Mouse (Mus musculus) liver (tissue): ENCODE data around the gene Serf2.

Experiments
- DNase-seq: peaks from one replicate; pipeline ENCODE4 v3.0.0-alpha.2; 2020; ENCODE audit warnings: mixed read lengths

Gene Serf2

DNA sequence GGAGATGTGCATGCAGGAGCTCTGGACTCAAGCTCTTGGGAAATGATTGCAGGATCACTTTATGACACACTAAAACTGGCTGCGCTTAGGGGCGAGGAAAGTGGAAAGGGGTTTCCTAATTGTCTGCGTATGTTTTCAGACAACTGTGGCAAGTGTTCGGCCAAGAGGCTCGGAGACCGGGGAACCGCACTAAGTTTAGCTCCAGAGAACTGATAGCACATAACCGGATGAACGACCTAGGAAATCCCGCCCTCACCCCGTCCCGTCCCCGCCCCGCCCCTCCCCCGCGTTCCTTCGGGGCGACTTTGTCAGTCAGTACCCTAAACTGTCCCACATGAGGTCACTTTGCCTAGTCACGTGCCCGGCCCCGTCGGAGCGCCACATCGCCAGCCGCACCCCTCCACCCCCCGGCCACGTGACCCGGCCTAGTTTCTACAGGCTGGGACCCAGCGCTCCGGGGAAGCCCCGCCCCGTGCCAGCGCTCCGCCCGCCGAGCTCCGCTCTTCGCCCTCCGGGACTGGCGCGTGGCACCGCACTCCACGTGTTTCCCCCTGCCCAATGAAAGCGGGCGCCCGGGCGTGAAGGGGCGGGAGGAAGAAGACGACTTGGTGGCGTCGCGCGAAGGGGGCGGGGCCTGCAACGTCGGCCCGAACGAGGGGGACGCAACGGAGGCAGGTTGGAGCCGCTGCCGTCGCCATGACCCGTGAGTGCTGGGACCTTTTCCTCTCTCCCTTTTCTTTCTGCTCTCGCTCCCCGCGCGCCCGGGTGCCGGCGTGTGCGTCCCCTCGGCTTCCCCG lies at the start of gene Serf2:
Gene Serf2 (plus strand): TSS at position 457 of the 797 bp plus-strand sequence.
- DNase-seq = peak; percentile 100

DNA sequence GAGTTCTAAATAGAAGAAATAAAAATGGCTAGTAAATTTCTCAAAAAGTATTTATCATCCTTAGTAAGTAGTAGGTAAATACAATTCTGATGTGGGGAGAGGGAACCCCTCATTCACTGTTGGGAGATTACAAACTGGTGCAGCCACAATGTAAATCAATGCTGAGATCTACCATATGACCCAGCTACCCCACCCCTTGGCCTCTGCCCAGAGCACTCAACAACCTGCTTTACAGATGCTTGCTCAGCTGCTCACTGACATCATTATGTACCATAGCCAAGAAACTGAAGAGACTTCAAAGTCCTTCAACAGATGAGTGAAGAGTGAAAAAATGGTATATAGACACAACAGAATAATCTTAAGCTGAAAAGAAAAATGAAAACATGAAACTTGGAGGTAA lies 45.7 kb upstream of the Serf2 start:
- DNase-seq = no peak

DNA sequence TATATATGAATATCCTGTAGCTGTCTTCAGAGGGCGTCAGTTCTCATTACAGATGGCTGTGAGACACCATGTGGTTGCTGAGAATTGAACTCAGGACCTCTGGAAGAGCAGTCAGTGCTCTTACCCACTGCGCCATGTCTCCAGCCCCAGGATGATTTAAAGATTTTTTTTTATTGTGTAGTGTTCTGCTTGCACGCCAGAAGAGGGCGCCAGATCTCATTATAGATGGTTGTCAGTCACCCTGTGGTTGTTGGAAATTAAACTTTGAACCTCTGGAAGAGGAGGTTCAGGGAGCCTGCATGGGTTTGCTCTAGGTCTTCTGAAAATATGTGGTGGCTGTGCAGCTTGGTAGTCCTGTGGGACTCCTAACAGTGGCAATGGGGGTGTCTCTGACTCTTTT lies 40.8 kb upstream of the Serf2 start:
- DNase-seq = peak; percentile 72

DNA sequence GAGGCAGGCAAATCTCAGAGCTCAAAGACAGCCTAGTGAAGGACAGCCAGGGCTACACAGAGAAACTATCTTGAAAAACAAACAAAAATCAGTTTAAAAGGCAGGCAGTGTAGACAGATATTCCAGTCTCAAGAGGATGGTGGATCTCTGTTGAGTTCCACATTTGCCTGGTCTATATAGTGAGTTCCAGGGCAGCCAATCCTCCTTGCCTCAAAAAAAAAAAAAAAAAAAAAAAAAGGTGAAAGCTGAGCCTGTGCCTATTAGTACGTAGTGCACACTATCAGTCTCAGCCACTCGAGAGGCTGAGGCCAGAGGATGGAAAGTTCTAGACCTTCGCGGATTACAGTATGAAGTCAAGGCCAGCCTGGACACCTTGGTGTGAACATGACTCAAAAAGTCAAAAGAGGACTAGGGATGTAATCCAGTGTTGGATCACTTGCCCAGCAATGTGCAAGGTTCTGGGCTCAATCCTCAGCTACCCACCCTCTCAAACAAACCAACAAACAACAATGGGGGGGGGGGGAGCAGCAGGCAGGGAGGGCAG lies 36.1 kb upstream of the Serf2 start:
- peak; percentile 46 for DNase-seq

DNA sequence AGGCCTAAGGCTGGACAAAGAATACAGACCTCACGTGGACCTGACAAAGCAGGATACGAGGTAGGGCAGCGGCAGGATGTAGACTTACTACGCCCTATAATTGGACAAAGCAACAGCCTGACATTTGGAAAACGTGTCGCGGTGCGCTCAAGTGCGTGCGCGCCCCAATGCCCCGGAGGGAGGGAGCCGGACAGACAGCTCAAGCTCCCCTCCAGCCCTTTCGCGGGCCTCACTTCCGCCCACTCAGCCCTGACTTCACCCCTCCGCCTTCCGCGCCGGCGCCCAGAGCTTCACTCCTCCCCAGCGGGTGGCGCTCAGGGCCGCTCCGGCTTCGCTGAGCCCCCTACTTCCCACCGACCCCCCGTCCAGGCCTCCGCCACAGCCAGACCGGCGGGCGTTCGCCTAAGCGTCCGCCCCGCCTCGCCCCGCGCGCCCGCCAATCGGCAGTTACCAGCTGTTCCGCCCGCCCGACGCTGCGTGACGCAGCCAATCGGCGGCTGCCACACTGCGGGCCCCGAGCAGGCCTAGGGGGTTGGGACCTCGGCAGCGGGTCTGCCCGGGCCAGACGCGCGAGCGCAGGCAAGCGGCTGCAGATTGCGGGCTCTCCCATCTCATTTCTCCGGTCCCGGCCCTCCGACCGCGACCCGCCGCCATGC lies 35.5 kb upstream of the Serf2 start, which contains the start of the genes Pdia3 and Catsper2:
Gene Pdia3 (plus strand): TSS at position 389 of the 656 bp plus-strand sequence.
Gene Catsper2 (minus strand): TSS at position 406 of the 656 bp plus-strand sequence.
- DNase-seq = peak; percentile 97

GRCm38 (mm10) chr2:121414139-121414685 lies 34.8 kb upstream of the Serf2 start:
- peak; percentile 75 for DNase-seq

DNA sequence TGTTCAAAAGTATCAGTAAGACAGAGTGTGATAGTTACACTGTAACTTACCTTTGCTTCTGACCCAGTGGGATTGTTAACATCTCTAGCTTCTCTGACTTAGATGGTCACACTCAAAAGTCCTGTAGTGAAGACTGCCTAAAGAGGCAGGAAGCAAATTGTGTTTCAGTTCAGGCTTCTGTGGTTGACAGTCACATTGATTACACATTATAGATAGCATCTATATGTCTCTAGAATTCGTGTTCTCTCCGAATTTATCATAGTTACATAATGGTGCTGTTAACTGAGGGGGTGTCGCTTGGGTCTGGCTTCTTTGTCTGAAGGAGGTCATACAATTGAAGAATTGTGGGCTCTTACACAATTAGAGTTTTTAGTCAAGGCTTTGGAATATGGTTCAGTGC lies 33.9 kb upstream of the Serf2 start:
- DNase-seq = no peak

DNA sequence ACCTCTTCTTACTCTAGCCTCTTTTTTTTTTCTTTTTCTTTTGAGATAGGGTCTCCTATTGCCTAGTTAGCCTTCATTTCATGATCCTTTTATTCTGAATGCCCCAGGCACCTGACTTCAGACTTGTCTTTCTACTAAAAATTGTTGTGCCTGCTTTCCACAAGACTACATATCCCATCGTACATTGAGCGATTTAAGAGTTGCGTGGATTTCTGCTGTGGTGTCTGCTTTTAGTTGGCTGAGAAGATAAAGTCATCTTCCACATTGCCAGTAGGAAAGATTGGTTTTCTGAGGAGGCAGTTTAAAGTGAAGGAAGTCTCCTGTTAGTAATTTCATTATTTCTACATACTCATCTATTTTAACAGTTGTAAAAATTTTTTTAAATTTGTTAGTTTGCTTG lies 33.4 kb upstream of the Serf2 start:
- no peak for DNase-seq

DNA sequence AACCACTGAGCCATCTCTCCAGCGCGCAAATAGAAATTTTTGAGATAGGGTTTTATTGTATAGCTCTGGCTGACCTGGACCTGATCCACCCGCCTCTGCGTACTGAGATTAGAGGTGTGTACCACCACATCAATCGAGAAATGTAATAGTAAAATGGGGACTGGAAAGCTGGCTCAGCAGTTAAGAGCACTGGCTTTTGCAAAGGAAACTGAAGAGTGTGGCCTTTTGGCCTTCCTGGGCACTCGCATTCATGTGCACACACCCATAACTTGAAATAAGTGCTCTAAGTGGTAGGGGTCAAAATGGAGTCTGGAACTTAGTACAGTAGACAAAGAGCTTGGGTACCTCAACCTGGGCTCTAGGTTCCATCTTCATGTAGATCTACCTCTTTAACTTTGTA lies 32.6 kb upstream of the Serf2 start:
- DNase-seq = no peak

DNA sequence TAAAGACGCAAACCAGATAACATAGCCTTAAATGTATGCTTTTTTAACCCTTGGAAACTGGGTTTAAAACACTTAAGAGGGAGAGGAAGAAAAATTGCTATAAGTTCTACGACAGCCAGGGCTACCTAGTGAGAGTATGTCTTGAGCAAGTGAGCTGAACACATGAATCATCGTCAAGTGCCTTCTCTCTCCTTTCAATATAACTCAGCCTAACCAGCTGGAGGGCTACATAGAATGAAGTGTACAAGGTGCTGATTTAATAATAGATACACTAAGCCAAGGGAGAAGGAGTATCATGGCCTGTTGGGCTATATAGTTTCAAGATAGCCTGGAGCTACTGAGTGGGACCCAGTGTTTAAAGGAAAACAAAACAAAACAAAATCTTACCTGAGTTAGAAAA lies 30.5 kb upstream of the Serf2 start:
- no peak for DNase-seq

- DNase-seq = no peak
Measured at GRCm38 (mm10) chr2:121423166-121423565, 25.8 kb upstream of the Serf2 start.

GRCm38 (mm10) chr2:121425890-121426289 lies 23.1 kb upstream of the Serf2 start:
- no peak for DNase-seq

DNA sequence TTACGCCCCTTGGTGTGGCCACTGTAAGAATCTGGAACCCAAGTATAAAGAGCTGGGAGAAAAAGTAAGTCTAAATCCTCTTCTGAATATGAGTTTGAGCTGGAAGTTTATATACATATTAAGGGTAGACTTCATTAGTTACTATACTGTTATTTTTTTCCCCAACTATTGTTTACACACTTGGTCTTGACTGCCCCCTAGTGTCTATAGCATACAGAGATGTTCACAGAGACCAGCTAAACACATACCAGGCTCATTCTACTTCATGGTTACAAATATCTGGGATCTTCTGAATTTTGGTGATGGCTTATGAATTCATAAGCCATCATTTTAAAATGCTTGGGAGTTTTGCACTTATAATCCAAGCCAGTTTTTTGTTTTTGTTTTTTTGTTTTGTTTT lies 14.1 kb upstream of the Serf2 start:
- DNase-seq = no peak

- DNase-seq = no peak
Measured at GRCm38 (mm10) chr2:121439746-121440145, 9.2 kb upstream of the Serf2 start.

DNA sequence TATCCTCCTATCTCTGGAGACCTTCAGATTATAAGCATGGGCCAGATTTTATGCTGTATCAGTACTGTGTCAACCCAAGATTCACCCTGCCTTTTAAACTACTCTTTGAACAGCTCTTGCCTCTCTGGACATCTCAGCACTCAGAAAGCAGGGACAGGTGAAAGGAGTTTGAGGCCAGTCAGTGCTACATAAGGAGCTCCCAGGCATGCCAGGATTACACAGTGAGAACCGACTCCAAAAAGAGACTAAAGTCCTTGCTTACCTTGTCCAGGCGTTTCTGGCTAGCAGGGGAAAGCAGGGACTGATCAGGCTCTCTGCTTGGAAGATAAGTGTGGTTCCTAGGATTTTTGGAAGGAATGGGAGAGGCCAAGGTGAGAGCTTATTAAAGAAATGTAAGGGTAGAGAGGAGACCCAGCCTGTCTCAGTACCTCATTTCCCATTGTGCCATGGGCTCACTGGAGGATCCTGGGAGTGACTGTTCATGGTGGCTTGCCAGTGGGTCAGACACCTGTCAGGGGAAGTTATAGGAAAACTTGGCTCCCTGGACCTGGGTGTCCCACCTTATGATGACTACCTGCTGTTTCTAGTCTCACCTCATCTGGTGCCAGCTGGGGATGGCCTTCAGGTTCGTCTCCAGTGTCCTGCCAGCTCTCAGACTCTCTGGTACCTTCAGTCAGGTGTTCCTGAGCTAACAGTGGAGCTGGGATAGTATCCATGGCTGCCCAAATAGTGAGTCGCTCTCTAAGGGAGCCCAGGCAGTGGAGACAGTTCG lies 8.0 kb upstream of the Serf2 start:
- DNase-seq = no peak

- no peak for DNase-seq
Measured at GRCm38 (mm10) chr2:121441800-121442199, 7.2 kb upstream of the Serf2 start.

DNA sequence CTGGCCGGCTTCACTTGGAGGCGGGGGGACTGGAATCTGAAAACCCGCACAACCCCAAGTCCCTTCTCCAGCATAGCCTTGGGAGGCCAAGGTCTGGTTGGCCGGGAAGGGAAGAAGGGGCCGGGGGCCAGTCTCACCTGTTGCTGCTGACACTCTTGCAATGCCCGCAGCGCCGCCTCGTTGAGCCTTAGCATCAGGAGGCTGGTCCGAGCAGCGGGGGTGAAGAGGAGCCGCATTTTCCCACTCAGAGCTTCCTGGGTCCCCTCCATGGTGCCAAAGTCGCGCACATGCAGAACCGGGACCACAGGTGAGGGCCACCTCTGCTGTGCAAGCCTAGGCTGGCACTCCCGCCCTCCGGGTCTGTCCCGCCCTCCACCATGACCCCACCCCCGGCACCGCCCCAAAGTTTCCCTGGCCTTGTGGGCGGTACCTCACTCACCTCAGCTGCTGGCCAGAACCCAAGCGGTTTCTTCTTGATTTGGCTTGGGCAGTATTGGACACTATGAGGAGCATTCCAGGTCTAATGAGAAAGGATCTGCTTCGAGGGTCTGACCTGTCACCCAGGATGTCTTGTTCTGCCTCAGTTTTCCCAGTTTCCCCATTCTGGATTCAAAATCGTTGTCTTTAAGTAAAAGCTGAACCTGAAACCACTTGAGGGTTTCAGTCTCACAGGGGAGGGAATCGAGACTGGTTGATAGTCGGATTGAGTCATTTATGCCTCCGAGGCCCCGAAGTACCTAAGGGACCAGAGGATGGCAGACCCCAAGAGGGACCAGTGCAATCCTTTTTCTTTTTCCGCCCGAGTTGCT lies 6.5 kb upstream of the Serf2 start:
- peak; percentile 91 for DNase-seq

DNA sequence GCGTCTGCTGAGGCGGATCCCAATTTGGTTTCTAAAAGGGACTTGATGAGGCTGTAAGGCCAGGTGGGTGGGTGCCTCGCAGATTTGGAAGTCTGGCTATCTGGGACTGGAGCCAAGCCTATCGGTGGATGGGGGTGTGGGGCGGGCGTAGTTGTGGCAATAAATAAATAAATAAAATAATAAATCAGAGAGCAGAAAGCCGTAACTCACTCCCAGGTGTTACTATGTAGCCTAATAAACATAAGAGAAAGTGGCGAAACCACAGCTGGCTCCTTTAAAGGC lies 6.0 kb upstream of the Serf2 start:
- peak; percentile 23 for DNase-seq

DNA sequence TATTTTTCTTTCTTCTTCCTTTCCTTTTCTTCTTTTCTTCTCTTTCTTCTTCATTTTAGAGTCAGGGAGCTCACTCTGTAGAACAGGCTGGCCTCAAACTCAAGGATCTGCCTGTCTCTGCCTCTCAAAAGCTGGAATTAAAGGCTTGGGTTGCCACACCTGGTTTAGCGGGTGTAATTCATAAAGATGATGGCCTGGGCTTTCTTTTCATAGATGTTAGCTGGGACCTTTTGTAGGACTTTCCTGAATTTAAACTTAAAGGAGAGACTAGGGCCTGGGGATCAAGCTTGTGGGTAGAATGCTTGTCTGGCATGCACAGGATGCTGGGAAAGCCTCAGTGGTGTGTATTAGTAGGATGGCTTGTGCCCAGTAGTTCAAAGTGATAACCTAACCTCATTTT lies 4.8 kb upstream of the Serf2 start, which contains the start of gene Ell3:
Gene Ell3 (minus strand): TSS at position 101 of the 400 bp plus-strand sequence.
- no peak for DNase-seq

DNA sequence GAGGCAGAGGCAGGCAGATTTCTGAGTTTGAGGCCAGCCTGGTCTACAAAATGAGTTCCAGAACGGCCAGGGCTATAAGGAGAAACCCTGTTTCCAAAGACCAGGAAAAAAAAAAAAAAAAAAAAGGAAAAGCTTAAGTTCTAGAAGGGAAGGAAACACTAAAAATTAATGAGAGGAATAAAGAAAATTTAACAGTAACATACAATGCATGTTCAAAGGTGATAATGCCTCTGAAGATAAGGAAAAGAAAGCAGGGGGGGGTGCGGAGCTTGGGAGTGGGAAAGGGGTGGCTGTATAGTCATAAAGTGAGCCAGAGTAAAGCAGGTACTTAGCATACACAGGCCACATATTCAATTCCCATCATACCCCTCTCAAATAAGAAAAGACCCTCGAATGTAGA lies 3.9 kb upstream of the Serf2 start:
- DNase-seq = no peak

GRCm38 (mm10) chr2:121446506-121446905 lies 2.5 kb upstream of the Serf2 start:
- DNase-seq = no peak

GRCm38 (mm10) chr2:121447006-121447405 lies 2.0 kb upstream of the Serf2 start:
- DNase-seq = no peak
